Mouse (Mus musculus): Measurements from ENCODE around the gene Fxyd3.

DNA sequence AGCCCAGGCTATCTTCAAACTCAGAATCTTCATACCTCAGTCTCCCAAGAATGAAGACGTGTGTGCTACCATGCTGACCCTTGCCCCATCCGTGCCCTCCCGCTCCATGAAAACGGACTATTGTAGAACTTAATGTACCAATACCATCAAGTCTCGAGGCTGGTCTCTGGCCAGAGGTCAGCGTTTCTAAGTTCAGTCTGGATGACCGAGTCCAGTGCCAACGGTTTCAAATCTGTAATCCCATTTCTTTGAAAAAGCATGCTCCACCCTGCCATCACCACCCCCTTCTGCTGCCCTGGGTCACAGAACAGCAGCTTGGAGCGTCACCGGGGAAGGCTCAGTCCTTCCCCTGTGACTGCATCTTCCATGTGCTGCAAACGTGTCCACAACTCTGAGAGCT, 31.3 kb upstream of the Fxyd3 start:
- TF ChIP-seq CTCF (IDR thresholded peaks at IDR 0.05; ENCODE audit: low read depth, low read length) (no peak), POLR2A (IDR thresholded peaks at IDR 0.05; ENCODE audit: extremely low read depth, insufficient read depth, low read length) (no peak)

All from liver, adult 2 months (tissue).